Mouse (Mus musculus) MN1 (cell line): ENCODE measurements around the gene Mgat5b.

Source experiments
- DNase-seq: peaks from one replicate; pipeline ENCODE4 v3.0.0-alpha.2; 2016; ENCODE audit warnings: low spot score

The Mgat5b gene

DNA sequence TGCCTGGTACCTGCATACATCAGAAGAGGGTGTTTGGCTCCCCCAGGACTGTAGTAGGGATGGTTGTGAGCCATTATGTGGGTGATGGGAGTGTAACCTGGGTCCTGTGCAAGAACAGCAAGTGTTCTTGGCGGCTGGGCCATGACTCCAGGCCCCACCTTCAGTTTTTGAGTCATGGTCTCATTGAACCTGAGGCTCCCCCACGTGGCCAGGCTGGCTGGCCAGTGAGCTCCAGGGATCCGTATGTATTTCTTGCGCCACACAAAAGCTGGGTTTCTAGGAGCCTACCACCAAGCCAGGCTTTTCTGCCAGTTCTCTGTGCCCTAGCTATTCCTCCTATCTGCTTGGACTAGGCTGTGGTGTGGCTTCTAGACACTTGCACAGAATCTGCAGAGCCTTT is 63.9 kb downstream of the Mgat5b start:
- no peak for DNase-seq

DNA sequence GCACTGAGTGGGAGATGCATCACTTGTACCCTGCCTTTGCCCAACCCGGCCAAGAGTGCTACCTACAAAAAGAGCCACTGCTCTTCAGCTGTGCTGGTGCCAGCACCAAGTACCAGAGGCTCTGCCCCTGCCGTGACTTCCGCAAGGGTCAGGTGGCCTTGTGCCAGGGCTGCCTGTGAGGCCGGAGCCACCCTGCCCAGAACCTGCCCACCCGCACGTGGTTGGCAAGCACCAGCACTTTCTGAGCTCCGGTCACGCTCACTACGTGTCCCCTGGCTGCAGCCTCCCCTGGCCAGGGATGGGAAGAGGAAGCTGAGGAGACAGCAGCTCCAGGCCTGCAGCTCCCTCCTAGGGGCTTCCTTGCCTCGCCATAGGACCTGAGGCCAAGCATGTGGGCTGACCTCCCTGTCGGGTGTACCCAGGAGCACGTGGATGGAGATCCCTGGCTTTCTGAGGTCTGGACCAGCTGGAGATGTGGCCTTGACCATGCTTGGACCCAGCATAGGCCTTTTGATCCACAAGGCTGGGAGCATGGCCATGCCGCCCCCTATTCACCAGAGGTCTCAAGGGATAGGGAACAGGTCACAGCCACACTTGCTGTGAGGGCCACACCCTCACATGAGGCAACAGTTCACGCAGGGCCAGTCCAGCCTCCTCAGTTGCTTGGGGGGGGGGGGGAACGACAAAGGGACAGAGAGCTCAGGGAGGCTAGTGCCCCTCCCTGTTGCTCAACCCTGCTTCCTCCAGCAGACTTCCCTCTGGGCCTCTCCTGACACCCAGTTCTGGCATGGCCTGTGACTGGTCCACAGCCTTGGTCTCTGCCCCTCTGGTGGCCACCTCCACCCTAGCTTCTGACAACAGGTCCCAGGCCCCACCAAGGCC is 67.1 kb downstream of the Mgat5b start:
- peak; percentile 39 for DNase-seq

DNA sequence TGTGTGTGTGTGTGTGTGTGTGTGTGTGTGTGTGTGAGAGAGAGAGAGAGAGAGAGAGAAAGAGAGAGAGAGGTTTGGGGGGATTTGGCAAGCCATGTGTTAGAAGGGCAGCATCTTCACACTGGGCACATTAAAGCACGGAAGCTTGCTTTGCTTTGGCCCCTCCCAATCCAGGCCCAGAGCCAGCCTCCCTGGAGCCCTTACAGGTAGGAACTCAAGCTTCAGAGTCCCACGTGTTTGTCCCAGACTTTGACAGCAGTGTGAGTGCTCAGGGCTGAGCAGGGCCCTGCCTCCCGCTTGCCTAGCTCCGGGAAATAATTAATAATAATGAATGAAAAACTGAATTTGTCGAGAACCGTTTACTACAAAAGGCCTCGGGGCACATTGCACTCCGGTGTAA is 69.5 kb downstream of the Mgat5b start:
- no peak for DNase-seq

- no peak for DNase-seq
These were observed 71.6 kb downstream of the Mgat5b start for GRCm38 (mm10) chr11:116990231-116990630.

DNA sequence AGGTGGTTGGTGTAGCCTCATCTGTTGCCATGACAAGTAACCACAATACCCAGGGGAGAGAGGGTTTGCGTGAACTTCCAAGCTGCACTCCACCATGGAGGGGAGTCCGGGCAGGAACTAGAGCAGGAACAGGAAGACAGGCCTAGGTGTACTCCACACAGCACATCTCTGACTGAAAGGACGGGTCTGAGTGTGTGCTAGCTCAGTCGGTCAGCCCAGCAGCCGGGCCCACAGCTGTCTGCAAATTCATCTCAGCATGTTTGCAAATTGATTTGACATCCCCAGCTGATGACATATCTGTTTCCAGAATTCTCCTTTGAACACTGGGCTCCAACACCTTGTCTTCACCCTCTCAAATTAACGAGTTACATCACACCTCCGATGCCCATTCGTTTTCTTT is 72.7 kb downstream of the Mgat5b start:
- DNase-seq = no peak

GRCm38 (mm10) chr11:116991964-116992363 is 73.3 kb downstream of the Mgat5b start:
- no peak for DNase-seq

- DNase-seq = no peak
These were observed 75.5 kb downstream of the Mgat5b start for GRCm38 (mm10) chr11:116994095-116994582.

DNA sequence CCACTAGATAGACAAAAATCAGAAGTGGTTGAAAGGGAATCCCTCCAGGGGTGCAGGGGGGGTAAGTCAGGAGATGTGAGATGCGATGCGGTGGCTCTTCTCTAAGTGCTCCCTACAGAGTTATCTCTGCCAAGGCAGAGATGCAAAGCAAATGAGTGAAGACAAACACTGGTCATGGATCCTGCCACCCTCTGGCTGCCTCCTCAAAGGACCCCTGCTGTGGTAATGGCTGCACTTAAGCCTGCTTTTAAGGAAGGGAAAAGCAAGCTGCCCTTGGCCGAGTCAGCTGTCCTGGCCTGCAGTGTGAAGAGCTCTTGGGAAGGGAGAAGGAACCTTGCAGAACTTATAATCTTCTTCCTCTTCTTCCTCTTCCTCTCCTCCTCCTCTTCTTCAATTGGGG is 78.3 kb downstream of the Mgat5b start:
- DNase-seq = peak; percentile 34

DNA sequence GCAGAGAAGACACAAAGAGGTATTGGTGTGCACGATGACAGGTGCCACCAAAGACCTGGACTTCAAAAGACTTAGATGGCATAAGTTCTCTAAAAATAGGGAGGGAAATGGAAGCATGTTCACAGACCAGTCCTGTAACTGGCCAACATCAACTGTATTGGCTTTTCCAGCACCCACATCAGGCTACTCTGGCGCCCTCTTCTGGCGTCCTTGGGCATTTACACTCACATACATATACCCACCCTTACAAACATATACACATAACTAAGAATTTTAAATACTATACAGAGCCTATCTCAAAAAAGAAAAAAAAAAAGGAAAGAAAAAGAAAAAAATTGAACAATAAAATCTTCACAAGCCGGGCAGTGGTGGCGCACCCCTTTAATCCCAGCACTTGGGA is 80.3 kb downstream of the Mgat5b start:
- DNase-seq = no peak

- no peak for DNase-seq
These were observed 81.6 kb downstream of the Mgat5b start for GRCm38 (mm10) chr11:117000219-117000618.

DNA sequence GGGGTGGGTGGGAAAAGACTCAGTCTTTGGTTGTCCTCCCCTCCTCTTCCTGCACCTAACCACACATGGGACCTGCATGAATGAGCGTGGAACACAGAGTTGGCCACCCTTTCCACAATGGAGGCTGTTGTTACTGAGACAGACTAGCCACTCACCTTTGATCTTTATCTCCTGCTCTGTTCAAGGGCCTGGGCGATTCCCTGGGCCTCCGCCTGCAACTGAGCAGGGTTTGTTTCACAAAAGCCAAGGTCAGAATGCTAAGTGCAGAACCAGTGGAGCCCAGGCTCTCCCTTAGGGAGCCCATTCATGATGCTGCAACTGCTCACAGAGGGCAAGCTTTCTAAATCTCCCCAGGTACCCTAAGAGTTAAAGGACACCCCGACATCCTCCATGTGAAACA is 83.1 kb downstream of the Mgat5b start:
- no peak for DNase-seq

GRCm38 (mm10) chr11:117003503-117003902 is 84.8 kb downstream of the Mgat5b start:
- peak; percentile 15 for DNase-seq

- DNase-seq = no peak
These were observed 85.6 kb downstream of the Mgat5b start for GRCm38 (mm10) chr11:117004277-117004676.

GRCm38 (mm10) chr11:117017462-117017861 is 98.8 kb downstream of the Mgat5b start:
- DNase-seq = no peak

- DNase-seq = peak; percentile 87
These were observed 99.7 kb downstream of the Mgat5b start for GRCm38 (mm10) chr11:117018410-117018809.

GRCm38 (mm10) chr11:117021026-117021425 is 102.4 kb downstream of the Mgat5b start:
- DNase-seq = no peak

DNA sequence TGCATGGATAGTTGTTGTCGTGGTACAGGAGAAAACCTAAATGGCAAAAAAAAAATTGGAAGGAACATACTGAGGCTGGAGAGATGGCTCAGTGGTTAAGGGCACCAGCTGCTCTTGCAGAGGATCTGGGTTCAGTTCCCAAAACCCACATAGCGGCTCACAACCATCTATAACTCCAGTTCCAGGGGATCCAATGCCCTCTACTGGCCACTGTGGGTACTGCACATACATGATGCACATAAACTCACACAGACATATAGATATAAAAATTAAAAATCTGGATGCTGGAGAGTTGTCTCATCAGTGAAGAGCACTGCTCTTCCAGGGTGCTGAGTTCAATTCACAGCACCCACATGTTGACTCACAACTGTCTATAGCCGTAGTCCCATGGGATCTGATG is 104.9 kb downstream of the Mgat5b start:
- DNase-seq = no peak

DNA sequence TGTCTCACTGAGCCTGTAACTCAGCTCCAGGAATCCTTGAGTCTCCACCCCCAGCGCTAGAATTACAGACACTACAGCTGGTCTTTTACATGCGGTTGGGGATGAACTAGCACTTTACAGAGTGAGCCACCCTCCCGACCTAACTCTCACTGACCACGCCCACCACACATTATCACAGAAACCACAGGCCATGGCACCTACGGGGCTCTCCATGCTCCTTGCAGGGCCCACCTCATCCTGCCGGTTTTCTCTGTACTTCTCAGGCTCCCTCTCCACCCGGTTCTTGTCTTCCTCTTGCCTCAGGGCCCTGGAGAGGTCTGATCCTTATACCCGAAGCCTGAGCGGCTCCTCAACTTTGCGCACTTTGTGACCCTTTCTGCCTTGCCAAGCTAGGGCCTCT is 109.0 kb downstream of the Mgat5b start:
- DNase-seq = no peak

- DNase-seq = no peak
These were observed 110.4 kb downstream of the Mgat5b start for GRCm38 (mm10) chr11:117028861-117029568.

- no peak for DNase-seq
These were observed 110.9 kb downstream of the Mgat5b start for GRCm38 (mm10) chr11:117029569-117029955.

- DNase-seq = no peak
These were observed 111.4 kb downstream of the Mgat5b start for GRCm38 (mm10) chr11:117030018-117030417.

DNA sequence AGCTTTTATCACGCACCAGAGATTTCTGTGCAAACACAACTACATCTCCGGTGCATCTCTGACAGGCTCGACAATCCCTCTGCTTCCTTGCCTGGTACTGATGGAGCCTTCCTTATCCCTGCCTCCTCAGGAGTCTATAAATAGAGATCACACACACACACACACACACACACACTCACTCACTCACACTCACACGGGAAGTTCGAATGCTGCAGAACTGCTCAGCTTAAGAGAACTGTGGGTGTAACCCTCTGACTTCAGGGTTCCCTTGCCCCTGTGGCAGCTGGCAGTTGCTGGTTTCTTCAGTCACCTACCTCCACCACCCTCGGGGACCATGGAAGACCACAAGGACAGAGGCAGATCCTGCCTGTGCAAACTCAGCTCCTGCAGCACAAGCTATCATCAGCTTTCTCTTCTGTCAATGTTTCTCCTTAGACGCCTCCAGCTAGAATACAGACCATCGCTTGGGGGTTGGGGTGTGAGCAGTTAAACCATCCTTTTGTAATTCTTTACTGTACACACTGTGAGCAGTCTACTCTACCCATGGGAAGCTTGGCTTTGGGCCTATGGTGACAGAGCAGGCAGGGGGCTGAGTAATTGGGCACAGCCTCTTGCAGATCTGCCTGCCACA is 111.9 kb downstream of the Mgat5b start:
- DNase-seq = no peak

DNA sequence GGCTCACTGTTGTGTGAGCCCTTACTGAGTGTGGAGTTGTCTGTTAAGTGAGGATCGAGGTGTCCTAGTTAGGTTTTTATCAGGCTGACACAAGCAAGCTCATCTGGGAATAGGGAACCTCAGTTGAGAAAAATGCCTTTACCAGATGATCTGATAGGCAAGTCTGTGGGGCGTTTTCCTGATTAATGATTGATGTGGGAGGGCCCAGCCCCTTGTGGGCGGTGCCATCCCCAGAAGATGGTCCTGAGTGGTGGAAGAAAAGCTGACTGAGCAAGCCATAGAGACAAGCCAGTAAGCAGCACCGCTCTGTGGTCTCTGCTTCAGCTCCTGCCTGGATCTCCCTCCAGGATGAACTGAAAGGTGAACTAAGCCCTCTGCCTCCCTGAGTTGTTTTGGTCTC is 112.6 kb downstream of the Mgat5b start:
- no peak for DNase-seq
